Mouse (Mus musculus): Measurements from ENCODE around the gene Fam167b. TPM values are rescaled to one million over a fixed set of nuclear protein-coding genes. Genes with fewer than 3 reads are reported as not detected.

Fam167b gene
- polyA plus RNA-seq, 1 experiment from 2014 or later: 0.26 TPM

GRCm38 (mm10) chr4:129621283-129621841 lies 43.0 kb upstream of the Fam167b start:
- Histone ChIP-seq H3K4me2 (ENCODE audit: low read length) (peak overlapping the region; percentile 7; the same call in 1 of the 2 replicates), H3K4me1 (ENCODE audit: control insufficient read depth, insufficient read depth, low read length) (peaks cover 46% of the 10 kb centered on the region), H3K27me3 (ENCODE audit: control insufficient read depth, insufficient read depth, low read depth, low read length) (no peaks in the 10 kb centered on the region), H3K9ac (ENCODE audit: low read depth, low read length) (peak overlapping the region; percentile 42; the same call in 1 of the 2 replicates), H3K9me3 (replicated peaks; ENCODE audit: control insufficient read depth, low read length, poor library complexity, severe bottlenecking) (no peaks in the 10 kb centered on the region), H3K4me3 (ENCODE audit: low read depth, low read length) (no peak overlapping the region), H3K36me3 (ENCODE audit: control insufficient read depth, insufficient read depth, low read length) (peaks cover 8% of the 10 kb centered on the region; the same call in 1 of the 2 replicates), H3K27ac (ENCODE audit: low read length) (no peak overlapping the region)
- WGBS: 83% methylated on average over 8 of the region's 8 CpGs
- ATAC-seq: no peak

DNA sequence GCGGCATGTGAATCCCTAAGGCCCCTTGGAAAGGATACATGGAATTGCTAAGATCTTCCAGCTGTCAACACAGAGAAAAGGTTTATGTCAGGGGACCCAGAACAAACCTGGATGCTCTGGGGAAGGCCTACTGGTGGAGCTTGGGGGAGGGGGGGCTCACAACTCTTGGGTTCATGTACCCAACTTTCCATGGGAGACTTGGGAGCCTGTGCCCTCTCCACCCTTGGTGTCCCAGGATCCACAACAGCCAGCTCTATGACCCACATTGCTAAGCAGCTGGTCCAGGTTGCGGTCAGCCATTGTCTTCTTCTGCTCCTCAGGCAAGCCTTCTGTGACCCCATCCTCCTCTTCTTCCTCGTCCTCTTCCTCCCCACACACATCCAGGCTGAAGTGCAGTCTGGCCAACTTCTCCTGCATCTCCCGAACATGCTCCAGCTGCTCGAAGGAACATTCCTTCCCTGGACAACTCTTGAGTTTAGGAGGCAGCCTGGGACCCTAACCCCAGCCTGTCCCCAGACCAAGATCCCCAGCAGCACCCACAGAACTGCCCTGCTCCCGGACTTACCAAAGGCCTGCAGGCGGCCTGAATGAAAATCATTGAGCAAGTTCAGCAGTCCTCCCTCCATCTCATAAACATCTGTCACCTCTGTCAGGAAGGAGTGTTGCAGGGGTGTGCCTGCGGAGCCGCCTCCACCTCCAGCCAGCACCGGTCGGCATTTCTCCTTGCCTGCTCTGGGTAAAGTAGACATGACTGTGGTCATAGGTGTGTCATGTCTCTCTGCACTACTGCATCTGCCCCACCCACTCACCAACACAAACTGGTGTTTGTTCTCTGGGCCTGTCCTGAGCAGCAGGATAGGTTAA lies 42.3 kb upstream of the Fam167b start:
- Histone ChIP-seq H3K4me3 (ENCODE audit: low read depth, low read length) (no peak overlapping the region), H3K4me1 (ENCODE audit: control insufficient read depth, insufficient read depth, low read length) (peaks cover 43% of the 10 kb centered on the region), H3K27me3 (ENCODE audit: control insufficient read depth, insufficient read depth, low read depth, low read length) (no peaks in the 10 kb centered on the region), H3K9me3 (replicated peaks; ENCODE audit: control insufficient read depth, low read length, poor library complexity, severe bottlenecking) (no peaks in the 10 kb centered on the region), H3K27ac (ENCODE audit: low read length) (no peak overlapping the region), H3K9ac (ENCODE audit: low read depth, low read length) (peak overlapping the region; percentile 42; the same call in 1 of the 2 replicates), H3K36me3 (ENCODE audit: control insufficient read depth, insufficient read depth, low read length) (peaks cover 4% of the 10 kb centered on the region; the same call in 1 of the 2 replicates), H3K4me2 (ENCODE audit: low read length) (no peak overlapping the region)
- 93% methylated on average over 11 of the region's 11 CpGs for WGBS
- ATAC-seq: no peak

- Histone ChIP-seq H3K27me3 (ENCODE audit: control insufficient read depth, insufficient read depth, low read depth, low read length) (no peaks in the 10 kb centered on the region), H3K27ac (ENCODE audit: low read length) (peak within 1 kb of the TSS; percentile 94), H3K4me1 (ENCODE audit: control insufficient read depth, insufficient read depth, low read length) (peaks cover 32% of the 10 kb centered on the region), H3K9me3 (replicated peaks; ENCODE audit: control insufficient read depth, low read length, poor library complexity, severe bottlenecking) (no peaks in the 10 kb centered on the region), H3K4me2 (ENCODE audit: low read length) (peak within 1 kb of the TSS; percentile 94), H3K9ac (ENCODE audit: low read depth, low read length) (peak within 1 kb of the TSS; percentile 88), H3K36me3 (ENCODE audit: control insufficient read depth, insufficient read depth, low read length) (peaks cover 4% of the 10 kb centered on the region; the same call in 1 of the 2 replicates), H3K4me3 (ENCODE audit: low read depth, low read length) (peak within 1 kb of the TSS; percentile 63)
- WGBS: 4% methylated on average over 43 of the region's 44 CpGs
- peak; percentile 89 for ATAC-seq
Observed at GRCm38 (mm10) chr4:129618786-129619691, 40.7 kb upstream of the Fam167b start, which contains the start of gene Iqcc. Gene Iqcc, minus strand, starts transcription at chr4:129619099.

GRCm38 (mm10) chr4:129618031-129618430 lies 39.7 kb upstream of the Fam167b start:
- peak overlapping the region; percentile 94 for H3K4me2 ChIP-seq (ENCODE audit: low read length)
- H3K27ac ChIP-seq (ENCODE audit: low read length): peak overlapping the region; percentile 94
- H3K36me3 ChIP-seq (ENCODE audit: control insufficient read depth, insufficient read depth, low read length): peaks cover 4% of the 10 kb centered on the region; the same call in 1 of the 2 replicates
- peaks cover 31% of the 10 kb centered on the region for H3K4me1 ChIP-seq (ENCODE audit: control insufficient read depth, insufficient read depth, low read length)
- H3K27me3 ChIP-seq (ENCODE audit: control insufficient read depth, insufficient read depth, low read depth, low read length): no peaks in the 10 kb centered on the region
- H3K9ac ChIP-seq (ENCODE audit: low read depth, low read length): peak overlapping the region; percentile 88
- no peak for ATAC-seq
- H3K4me3 ChIP-seq (ENCODE audit: low read depth, low read length): peak overlapping the region; percentile 63
- WGBS: 93% methylated on average over 5 of the region's 5 CpGs
- H3K9me3 ChIP-seq (replicated peaks; ENCODE audit: control insufficient read depth, low read length, poor library complexity, severe bottlenecking): no peaks in the 10 kb centered on the region

DNA sequence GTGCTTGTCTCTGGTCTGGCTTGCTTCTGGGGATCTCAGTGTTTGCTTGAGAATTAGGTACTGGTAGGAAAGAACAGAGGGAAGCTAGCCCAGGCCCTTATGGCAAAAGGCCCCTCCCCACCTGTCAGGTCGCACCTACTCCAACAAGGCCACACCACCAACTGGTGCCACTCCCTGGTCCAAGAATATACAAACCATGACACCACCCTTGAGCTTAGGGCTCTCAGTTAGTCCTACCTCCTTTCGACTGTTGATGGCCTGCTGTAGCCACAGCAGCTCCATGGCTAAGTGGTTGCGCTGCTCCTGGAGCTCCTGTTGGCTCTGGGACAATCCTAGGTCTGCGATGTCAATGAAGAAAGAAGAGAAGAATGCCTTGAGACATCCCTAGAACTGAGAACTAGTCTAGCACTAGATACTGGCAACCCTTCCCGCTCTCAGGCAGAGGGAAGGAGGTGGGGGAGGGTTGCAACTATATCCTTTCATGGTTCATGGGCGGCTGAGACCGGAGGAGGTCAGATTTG lies 38.8 kb upstream of the Fam167b start:
- H3K9me3 ChIP-seq (replicated peaks; ENCODE audit: control insufficient read depth, low read length, poor library complexity, severe bottlenecking): no peaks in the 10 kb centered on the region
- H3K9ac ChIP-seq (ENCODE audit: low read depth, low read length): no peak overlapping the region
- no peak overlapping the region for H3K27ac ChIP-seq (ENCODE audit: low read length)
- H3K27me3 ChIP-seq (ENCODE audit: control insufficient read depth, insufficient read depth, low read depth, low read length): no peaks in the 10 kb centered on the region
- 97% methylated on average over 7 of the region's 7 CpGs for WGBS
- no peak overlapping the region for H3K4me3 ChIP-seq (ENCODE audit: low read depth, low read length)
- peaks cover 23% of the 10 kb centered on the region for H3K4me1 ChIP-seq (ENCODE audit: control insufficient read depth, insufficient read depth, low read length)
- peaks cover 4% of the 10 kb centered on the region; the same call in 1 of the 2 replicates for H3K36me3 ChIP-seq (ENCODE audit: control insufficient read depth, insufficient read depth, low read length)
- ATAC-seq: no peak
- H3K4me2 ChIP-seq (ENCODE audit: low read length): no peak overlapping the region

DNA sequence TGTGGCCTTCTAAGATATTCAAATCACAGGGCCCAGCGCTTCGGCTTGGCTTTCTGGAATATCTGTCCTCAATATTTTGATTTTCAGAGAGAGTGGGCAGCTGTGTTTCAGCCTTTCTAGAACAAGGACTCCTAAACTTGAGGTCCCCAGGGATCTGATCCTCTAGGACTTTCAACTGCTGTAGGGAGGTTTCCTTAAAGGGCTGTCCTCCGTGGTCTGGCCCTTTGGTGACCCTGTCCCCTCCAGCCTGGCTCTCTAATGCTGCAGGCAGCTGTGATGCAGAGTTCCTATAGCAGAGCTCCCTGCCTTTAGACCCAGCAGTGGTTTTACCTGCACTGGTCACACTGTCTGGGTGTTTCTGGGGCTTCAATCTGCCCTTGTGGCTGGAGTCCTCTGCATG lies 38.3 kb upstream of the Fam167b start:
- Histone ChIP-seq H3K4me2 (ENCODE audit: low read length) (no peak overlapping the region), H3K9ac (ENCODE audit: low read depth, low read length) (no peak overlapping the region), H3K36me3 (ENCODE audit: control insufficient read depth, insufficient read depth, low read length) (peaks cover 4% of the 10 kb centered on the region; the same call in 1 of the 2 replicates), H3K4me1 (ENCODE audit: control insufficient read depth, insufficient read depth, low read length) (peaks cover 17% of the 10 kb centered on the region), H3K9me3 (replicated peaks; ENCODE audit: control insufficient read depth, low read length, poor library complexity, severe bottlenecking) (no peaks in the 10 kb centered on the region), H3K27ac (ENCODE audit: low read length) (no peak overlapping the region), H3K4me3 (ENCODE audit: low read depth, low read length) (no peak overlapping the region), H3K27me3 (ENCODE audit: control insufficient read depth, insufficient read depth, low read depth, low read length) (no peaks in the 10 kb centered on the region)
- WGBS: 87% methylated on average over 3 of the region's 3 CpGs
- ATAC-seq: no peak

DNA sequence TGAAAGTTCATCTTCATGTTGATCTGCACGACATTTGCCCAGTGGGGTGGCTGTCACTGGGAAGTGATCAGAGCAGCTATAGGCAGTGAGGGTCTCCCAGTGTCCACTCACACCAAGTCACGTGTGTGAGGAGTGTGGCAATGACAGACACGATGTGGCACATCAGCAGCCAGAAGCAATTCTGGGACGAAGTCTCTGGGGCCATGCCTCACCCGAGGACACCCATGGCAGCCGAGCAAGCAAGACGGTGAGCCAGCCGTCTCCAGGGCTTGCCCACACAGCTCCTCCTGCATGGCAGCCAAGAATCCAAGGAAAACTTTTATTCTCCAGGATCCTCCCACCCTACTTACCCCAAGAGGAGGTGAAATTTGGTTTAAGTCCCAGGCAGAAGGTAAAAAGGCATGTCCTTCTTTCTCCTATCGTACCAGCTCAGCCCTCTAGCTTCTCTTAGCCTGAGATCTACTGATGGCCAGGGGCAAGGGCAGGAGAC lies 37.5 kb upstream of the Fam167b start:
- Histone ChIP-seq H3K9me3 (replicated peaks; ENCODE audit: control insufficient read depth, low read length, poor library complexity, severe bottlenecking) (no peaks in the 10 kb centered on the region), H3K4me2 (ENCODE audit: low read length) (no peak overlapping the region), H3K4me3 (ENCODE audit: low read depth, low read length) (no peak overlapping the region), H3K4me1 (ENCODE audit: control insufficient read depth, insufficient read depth, low read length) (peaks cover 9% of the 10 kb centered on the region), H3K9ac (ENCODE audit: low read depth, low read length) (no peak overlapping the region), H3K27ac (ENCODE audit: low read length) (no peak overlapping the region), H3K27me3 (ENCODE audit: control insufficient read depth, insufficient read depth, low read depth, low read length) (no peaks in the 10 kb centered on the region), H3K36me3 (ENCODE audit: control insufficient read depth, insufficient read depth, low read length) (peaks cover 3% of the 10 kb centered on the region; the same call in 1 of the 2 replicates)
- ATAC-seq: no peak
- WGBS: 90% methylated on average over 9 of the region's 9 CpGs

DNA sequence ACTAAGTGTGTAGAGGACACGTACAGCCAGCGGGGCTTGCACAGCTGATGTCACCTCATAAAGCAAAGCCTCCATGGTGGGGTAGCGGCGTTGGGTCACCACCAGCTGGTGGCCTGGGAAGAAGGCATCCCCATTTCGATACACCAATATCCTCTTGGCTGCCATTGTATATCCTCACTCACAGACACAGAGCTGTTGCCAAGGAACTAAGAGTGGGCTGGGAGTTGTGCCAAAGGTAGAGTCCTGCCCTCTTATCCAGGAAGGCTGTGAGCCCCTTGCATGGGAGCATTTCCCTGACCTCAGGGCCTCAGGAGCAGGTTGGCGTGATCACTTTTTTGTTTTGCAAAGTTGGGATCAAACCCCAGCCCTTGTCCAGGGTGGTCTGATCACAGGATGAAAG lies 35.7 kb upstream of the Fam167b start, which contains the start of gene Dcdc2b:
Dcdc2b (minus strand) TSS at position 165 of the 400 bp plus-strand sequence.
- Histone ChIP-seq H3K36me3 (ENCODE audit: control insufficient read depth, insufficient read depth, low read length) (no peaks in the 10 kb centered on the region), H3K4me1 (ENCODE audit: control insufficient read depth, insufficient read depth, low read length) (peaks cover 7% of the 10 kb centered on the region), H3K27me3 (ENCODE audit: control insufficient read depth, insufficient read depth, low read depth, low read length) (no peaks in the 10 kb centered on the region), H3K4me2 (ENCODE audit: low read length) (no peak within 1 kb of the TSS), H3K27ac (ENCODE audit: low read length) (peak within 1 kb of the TSS; percentile 53; the same call in 1 of the 2 replicates), H3K4me3 (ENCODE audit: low read depth, low read length) (no peak within 1 kb of the TSS), H3K9ac (ENCODE audit: low read depth, low read length) (no peak within 1 kb of the TSS), H3K9me3 (replicated peaks; ENCODE audit: control insufficient read depth, low read length, poor library complexity, severe bottlenecking) (no peaks in the 10 kb centered on the region)
- no peak for ATAC-seq
- WGBS: 79% methylated on average over 6 of the region's 6 CpGs

Measured in midbrain, embryonic 16.5 days (tissue).